Mouse (Mus musculus) intestine, embryonic 15.5 days (tissue): ENCODE measurements around the gene Tifa. TPM values are rescaled to one million over a fixed set of nuclear protein-coding genes. Genes with fewer than 3 reads are reported as not detected.

ENCODE experiments used
- ATAC-seq: fragments of 200-750 bp; cut with Nextera tagmentation; 2 replicates; pipeline ENCODE4 v1.8.0; 2017; ENCODE audit warnings: moderate TSS enrichment, moderate library complexity
- H3K27ac ChIP-seq: fragments of 300-500 bp; sonication (generic); 2 replicates; pipeline ENCODE4 v1.5.1; 2015; ENCODE audit warnings: mild to moderate bottlenecking, inconsistent platforms
- H3K27me3 ChIP-seq: fragments of 300-500 bp; sonication (generic); replicated peaks from 2 replicates; pipeline ENCODE4 v1.6.1; 2015; ENCODE audit warnings: inconsistent platforms
- H3K36me3 ChIP-seq: fragments of 300-500 bp; sonication (generic); 2 replicates; pipeline ENCODE4 v1.6.1; 2015; ENCODE audit warnings: inconsistent platforms
- H3K4me1 ChIP-seq: fragments of 300-500 bp; sonication (generic); replicated peaks from 2 replicates; pipeline ENCODE4 v1.6.1; 2015; ENCODE audit warnings: inconsistent platforms
- H3K4me2 ChIP-seq: fragments of 300-500 bp; sonication (generic); replicated peaks from 2 replicates; pipeline ENCODE4 v1.6.1; 2015; ENCODE audit warnings: mild to moderate bottlenecking, inconsistent platforms
- H3K4me3 ChIP-seq: fragments of 300-500 bp; sonication (generic); replicated peaks from 2 replicates; pipeline ENCODE4 v1.5.1; 2015; ENCODE audit warnings: inconsistent platforms
- H3K9ac ChIP-seq: fragments of 300-500 bp; sonication (generic); 2 replicates; pipeline ENCODE4 v1.6.1; 2015; ENCODE audit warnings: inconsistent platforms
- H3K9me3 ChIP-seq: fragments of 300-500 bp; sonication (generic); 2 replicates; pipeline ENCODE4 v1.6.1; 2016; ENCODE audit warnings: inconsistent platforms
- WGBS: fragments of 180-500 bp; shearing (Covaris S2); methylation state at CpG from one replicate; pipeline ENCODE4 v1.1.7; 2015; 5-methylcytosine and 5-hydroxymethylcytosine counted together
- polyA plus RNA-seq: library from polyadenylated mRNA; unstranded; fragments of >200 nt; fragmentation: Nextera tagmentation; extraction: Ambion mirVana; gene quantifications from 2 replicates; pipeline ENCODE4 v1.2.1, GENCODE M21; 2015

The Tifa gene
- 24.1 and 24.7 TPM in 2 replicates for polyA plus RNA-seq

- peak; percentile 50 for ATAC-seq
- Histone ChIP-seq H3K4me2 (peak within 1 kb of the TSS; percentile 95), H3K27me3 (no peaks in the 10 kb centered on the region), H3K4me3 (peak within 1 kb of the TSS; percentile 65), H3K4me1 (no peaks in the 10 kb centered on the region), H3K9ac (peak within 1 kb of the TSS; percentile 72), H3K9me3 (no peaks in the 10 kb centered on the region), H3K27ac (peak within 1 kb of the TSS; percentile 86), H3K36me3 (0 out of 2 replicates have a peak, but pooled peaks cover 3% of the 10 kb centered on the region)
- whole genome bisulfite sequencing = 2% methylated on average over 44 of the region's 44 CpGs
Measured at GRCm38 (mm10) chr3:127789500-127790191, at the start of gene Tifa. Gene Tifa, plus strand, starts transcription at chr3:127789805.

DNA sequence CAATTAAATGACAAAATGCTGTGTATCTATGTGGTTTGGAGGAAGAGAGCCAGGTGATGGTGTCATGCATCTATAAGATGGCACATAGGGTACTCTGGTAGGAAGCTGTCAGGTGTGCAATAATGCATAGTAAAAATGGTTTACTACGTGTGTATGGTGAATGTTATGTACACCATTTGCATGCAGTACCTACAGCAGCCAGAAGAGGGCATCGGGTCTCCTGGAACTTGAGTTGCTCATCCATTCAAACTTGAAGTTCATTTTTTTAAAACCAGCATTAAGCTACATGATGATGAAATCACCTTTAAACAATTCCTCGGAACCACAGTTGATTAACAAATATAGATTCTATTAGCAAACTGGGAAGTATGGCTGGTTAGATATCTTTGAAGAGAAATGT lies 48.1 kb upstream of the Tifa start:
- no peak overlapping the region for H3K9ac ChIP-seq
- 0 out of 2 replicates have a peak, but pooled peaks cover 5% of the 10 kb centered on the region for H3K27me3 ChIP-seq
- no peak overlapping the region for H3K4me3 ChIP-seq
- H3K9me3 ChIP-seq = no peaks in the 10 kb centered on the region
- ATAC-seq = no peak
- no peaks in the 10 kb centered on the region for H3K36me3 ChIP-seq
- H3K4me1 ChIP-seq = no peaks in the 10 kb centered on the region
- WGBS = 96% methylated on average over 3 of the region's 3 CpGs
- H3K27ac ChIP-seq = no peak overlapping the region
- no peak overlapping the region for H3K4me2 ChIP-seq

GRCm38 (mm10) chr3:127743614-127744365 lies 45.8 kb upstream of the Tifa start:
- H3K36me3 ChIP-seq = no peaks in the 10 kb centered on the region
- peak; percentile 81; the same call in 1 of the 2 replicates for ATAC-seq
- H3K27me3 ChIP-seq = peaks cover 19% of the 10 kb centered on the region
- no peak overlapping the region for H3K4me3 ChIP-seq
- H3K9me3 ChIP-seq = no peaks in the 10 kb centered on the region
- no peak overlapping the region for H3K9ac ChIP-seq
- H3K27ac ChIP-seq = no peak overlapping the region
- H3K4me1 ChIP-seq = no peaks in the 10 kb centered on the region
- no peak overlapping the region for H3K4me2 ChIP-seq
- 66% methylated on average over 14 of the region's 14 CpGs for WGBS

DNA sequence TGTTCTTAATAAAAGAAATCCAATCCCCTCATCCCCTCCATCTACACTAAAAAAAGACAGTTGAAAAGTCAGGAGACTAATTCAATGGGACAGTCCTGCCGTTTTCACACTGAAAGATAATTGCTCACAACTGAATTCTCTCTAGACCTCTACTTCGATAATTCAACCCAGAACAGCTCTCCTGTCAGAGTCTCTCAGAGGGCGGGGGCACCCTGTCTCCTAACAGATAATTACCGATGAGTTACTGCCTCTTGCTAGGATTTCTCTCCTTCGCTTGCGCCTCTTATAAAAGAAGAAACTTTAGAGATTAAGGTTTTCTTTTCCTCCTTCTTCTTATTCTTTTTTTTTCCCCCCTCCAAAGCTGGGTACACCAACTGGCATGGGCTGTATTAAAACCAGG lies 44.1 kb upstream of the Tifa start:
- 26% methylated on average over 6 of the region's 6 CpGs for WGBS
- no peak overlapping the region for H3K9ac ChIP-seq
- ATAC-seq = no peak

DNA sequence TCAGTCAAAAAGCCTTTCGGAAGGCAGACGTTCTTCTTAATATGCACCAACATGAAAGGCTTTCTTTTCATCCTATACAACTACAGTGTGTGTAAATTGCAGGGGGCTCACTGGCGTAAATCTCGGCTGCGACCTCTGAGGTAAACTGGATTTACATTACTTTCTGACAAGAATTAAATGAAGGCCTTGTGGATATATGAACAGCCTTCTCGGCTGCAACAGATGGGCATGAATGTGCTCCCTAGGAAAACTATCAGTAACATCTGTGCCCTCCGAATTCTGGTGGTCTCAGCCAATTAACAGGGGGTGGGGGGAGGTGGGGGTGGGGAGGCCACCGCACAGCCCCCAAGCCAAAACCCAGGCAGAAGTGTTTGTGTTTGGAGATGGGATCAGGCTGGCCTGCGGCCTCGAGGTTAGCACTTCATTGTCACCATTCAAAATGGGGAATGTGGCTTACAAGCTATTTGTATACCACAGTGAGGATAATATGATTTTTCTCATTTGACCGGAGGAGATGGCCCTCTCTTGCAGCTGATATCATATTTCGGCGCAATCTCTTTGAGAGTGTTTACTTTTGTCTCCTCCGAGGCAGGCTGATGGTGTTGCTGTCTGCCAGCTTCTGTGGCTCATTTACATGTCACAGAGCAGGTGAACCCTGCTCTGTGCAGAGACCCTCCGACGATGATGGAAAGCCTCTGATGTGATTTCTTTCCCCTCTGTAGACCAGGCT lies 43.5 kb upstream of the Tifa start:
- Histone ChIP-seq H3K9ac (no peak overlapping the region), H3K4me3 (no peak overlapping the region), H3K27me3 (peaks cover 22% of the 10 kb centered on the region), H3K36me3 (no peaks in the 10 kb centered on the region), H3K4me1 (no peaks in the 10 kb centered on the region), H3K9me3 (no peaks in the 10 kb centered on the region), H3K27ac (no peak overlapping the region), H3K4me2 (no peak overlapping the region)
- ATAC-seq = no peak
- WGBS = 23% methylated on average over 16 of the region's 16 CpGs

More for the DNA sequence above, 44.1 kb upstream of the Tifa start:
- Histone ChIP-seq H3K4me1 (no peaks in the 10 kb centered on the region), H3K36me3 (no peaks in the 10 kb centered on the region), H3K27me3 (peaks cover 22% of the 10 kb centered on the region), H3K27ac (no peak overlapping the region), H3K4me2 (no peak overlapping the region), H3K4me3 (no peak overlapping the region), H3K9me3 (no peaks in the 10 kb centered on the region)

DNA sequence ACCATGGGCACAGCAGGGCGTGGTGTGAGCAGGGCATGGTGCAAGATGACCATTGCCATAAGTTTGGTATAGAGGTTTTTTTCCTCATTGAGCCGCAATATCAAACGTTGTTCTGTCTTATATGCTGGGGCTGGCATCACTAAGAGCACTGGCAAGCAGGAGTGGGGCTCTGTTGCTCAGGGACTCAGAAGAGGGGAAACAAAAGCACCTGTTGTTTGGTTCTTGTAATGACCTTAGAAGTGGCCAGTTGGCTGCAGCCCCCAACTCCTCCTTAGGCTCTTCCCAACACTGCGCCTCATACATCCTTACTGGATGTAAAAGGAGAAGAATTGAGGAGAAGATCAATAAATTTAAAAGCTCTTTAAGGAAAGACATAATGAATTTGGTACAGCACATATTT lies 41.0 kb upstream of the Tifa start:
- no peaks in the 10 kb centered on the region for H3K36me3 ChIP-seq
- no peak overlapping the region for H3K27ac ChIP-seq
- H3K4me1 ChIP-seq = no peaks in the 10 kb centered on the region
- H3K4me2 ChIP-seq = no peak overlapping the region
- 59% methylated on average over 4 of the region's 4 CpGs for WGBS
- no peak overlapping the region for H3K9ac ChIP-seq
- no peak for ATAC-seq
- H3K9me3 ChIP-seq = no peaks in the 10 kb centered on the region
- peaks cover 22% of the 10 kb centered on the region for H3K27me3 ChIP-seq
- H3K4me3 ChIP-seq = no peak overlapping the region

GRCm38 (mm10) chr3:127749266-127749665 lies 40.3 kb upstream of the Tifa start:
- Histone ChIP-seq H3K36me3 (no peaks in the 10 kb centered on the region), H3K4me3 (no peak overlapping the region), H3K4me2 (no peak overlapping the region; the same call in 1 of the 2 replicates), H3K9me3 (no peaks in the 10 kb centered on the region), H3K27ac (no peak overlapping the region), H3K4me1 (no peaks in the 10 kb centered on the region), H3K9ac (no peak overlapping the region), H3K27me3 (peaks cover 22% of the 10 kb centered on the region)
- ATAC-seq = no peak
- 27% methylated on average over 9 of the region's 9 CpGs for WGBS

- no peak for ATAC-seq
- Histone ChIP-seq H3K4me2 (no peak overlapping the region), H3K9ac (no peak overlapping the region), H3K4me1 (no peaks in the 10 kb centered on the region), H3K9me3 (no peaks in the 10 kb centered on the region), H3K27ac (no peak overlapping the region), H3K4me3 (no peak overlapping the region), H3K36me3 (no peaks in the 10 kb centered on the region), H3K27me3 (peaks cover 22% of the 10 kb centered on the region)
- WGBS = 24% methylated on average over 12 of the region's 12 CpGs
Measured at GRCm38 (mm10) chr3:127749981-127750562, 39.5 kb upstream of the Tifa start.

- Histone ChIP-seq H3K36me3 (no peaks in the 10 kb centered on the region), H3K27ac (no peak overlapping the region), H3K4me2 (no peak overlapping the region), H3K9me3 (no peaks in the 10 kb centered on the region), H3K4me3 (no peak overlapping the region), H3K4me1 (no peaks in the 10 kb centered on the region), H3K9ac (no peak overlapping the region), H3K27me3 (no peaks in the 10 kb centered on the region; the same call in none of the 2 replicates)
- 86% methylated on average over 6 of the region's 6 CpGs for WGBS
- ATAC-seq = no peak
Measured at GRCm38 (mm10) chr3:127756458-127756857, 33.1 kb upstream of the Tifa start.

DNA sequence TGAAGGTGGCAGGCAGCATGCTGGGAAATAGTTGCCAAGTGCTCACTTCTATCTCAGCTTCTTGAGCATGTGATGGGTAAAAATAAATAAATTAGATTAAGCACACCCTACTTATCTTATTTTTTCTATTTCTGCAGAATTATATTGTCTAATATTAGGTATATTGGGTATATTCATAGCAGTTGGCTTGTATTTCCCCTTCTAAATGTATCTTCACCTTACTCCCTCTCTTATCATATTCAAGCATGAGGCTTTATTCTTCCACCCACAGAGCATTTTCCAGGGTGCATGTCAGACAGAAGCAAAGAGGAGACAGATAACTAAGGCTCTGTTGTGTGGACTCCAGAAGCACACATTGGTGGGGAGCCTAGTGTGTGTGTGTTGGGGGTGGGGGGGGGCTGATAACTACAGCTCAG lies 31.7 kb upstream of the Tifa start:
- ATAC-seq = no peak
- Histone ChIP-seq H3K9me3 (no peaks in the 10 kb centered on the region), H3K9ac (no peak overlapping the region), H3K4me2 (no peak overlapping the region), H3K27ac (no peak overlapping the region), H3K27me3 (no peaks in the 10 kb centered on the region; the same call in none of the 2 replicates), H3K4me1 (no peaks in the 10 kb centered on the region), H3K36me3 (no peaks in the 10 kb centered on the region), H3K4me3 (no peak overlapping the region)

DNA sequence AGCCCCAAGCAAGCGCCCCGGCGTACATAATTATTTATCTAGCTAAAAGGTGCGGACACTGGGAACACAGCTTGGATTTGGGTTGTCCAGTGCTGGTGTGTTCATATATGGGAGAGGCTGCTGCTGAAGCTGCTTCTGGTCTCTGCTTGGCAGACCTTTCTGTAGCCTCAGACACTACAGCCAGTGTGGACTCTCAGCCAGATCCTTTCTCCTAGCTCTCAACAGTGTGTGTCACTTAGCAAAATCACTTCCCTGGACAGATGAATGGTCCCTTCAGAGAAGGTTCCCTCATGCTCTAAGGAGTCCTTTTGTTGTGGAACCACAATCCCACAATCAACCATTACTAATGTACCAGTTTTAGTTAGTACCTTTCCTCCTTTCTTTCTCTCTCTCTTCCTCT lies 30.8 kb upstream of the Tifa start:
- 61% methylated on average over 4 of the region's 4 CpGs for WGBS
- no peak for ATAC-seq

GRCm38 (mm10) chr3:127759212-127759611 lies 30.4 kb upstream of the Tifa start:
- H3K36me3 ChIP-seq = no peaks in the 10 kb centered on the region

More for the DNA sequence above, 30.8 kb upstream of the Tifa start:
- Histone ChIP-seq H3K9ac (no peak overlapping the region), H3K27ac (no peak overlapping the region), H3K36me3 (no peaks in the 10 kb centered on the region), H3K4me2 (no peak overlapping the region), H3K4me3 (no peak overlapping the region), H3K27me3 (no peaks in the 10 kb centered on the region; the same call in none of the 2 replicates), H3K4me1 (no peaks in the 10 kb centered on the region), H3K9me3 (no peaks in the 10 kb centered on the region)

More at GRCm38 (mm10) chr3:127759212-127759611, 30.4 kb upstream of the Tifa start:
- Histone ChIP-seq H3K27me3 (no peaks in the 10 kb centered on the region; the same call in none of the 2 replicates), H3K4me3 (no peak overlapping the region), H3K9ac (no peak overlapping the region), H3K4me2 (no peak overlapping the region), H3K27ac (no peak overlapping the region), H3K4me1 (no peaks in the 10 kb centered on the region), H3K9me3 (no peaks in the 10 kb centered on the region)
- 18% methylated on average over 8 of the region's 8 CpGs for WGBS
- ATAC-seq = no peak
